Mouse (Mus musculus) limb, embryonic 14.5 days (tissue): ENCODE measurements at regions not wholly inside any gene's neighbourhood (a gene's known extent, or its start where the extent isn't known, plus 50 kb on each side); places are given as distances from the start of the nearest gene placed in this dataset.

Source experiments
- ATAC-seq: fragments of 200-750 bp; cut with Nextera tagmentation; 2 replicates; pipeline ENCODE4 v1.8.0; 2017; ENCODE audit warnings: low read depth, moderate number of reproducible peaks, moderate TSS enrichment; ENCODE audit not compliant: low FRiP score
- DNase-seq: peaks from one replicate; pipeline ENCODE4 v3.0.0-alpha.2; 2015; ENCODE audit warnings: low spot score
- H3K27ac ChIP-seq: fragments of 300-500 bp; sonication (generic); replicated peaks from 2 replicates; pipeline ENCODE4 v1.5.1; 2014; ENCODE audit warnings: low read depth, mild to moderate bottlenecking, low read length, moderate library complexity, mixed read lengths
- H3K27me3 ChIP-seq: fragments of 300-500 bp; sonication (generic); 2 replicates; pipeline ENCODE4 v1.6.1; 2014; ENCODE audit warnings: low read length, mixed read lengths; ENCODE audit not compliant: control insufficient read depth, insufficient read depth
- H3K36me3 ChIP-seq: fragments of 300-500 bp; sonication (generic); 2 replicates; pipeline ENCODE4 v1.6.1; 2014; ENCODE audit warnings: mild to moderate bottlenecking, low read length, moderate library complexity, mixed read lengths; ENCODE audit not compliant: control insufficient read depth, insufficient read depth
- H3K4me1 ChIP-seq: fragments of 300-500 bp; sonication (generic); 2 replicates; pipeline ENCODE4 v1.6.1; 2014; ENCODE audit warnings: antibody characterized with exemption, low read length, mixed read lengths; ENCODE audit not compliant: control insufficient read depth, insufficient read depth
- H3K4me2 ChIP-seq: fragments of 300-500 bp; sonication (generic); replicated peaks from 2 replicates; pipeline ENCODE4 v1.6.1; 2014; ENCODE audit warnings: low read depth, mild to moderate bottlenecking, low read length, moderate library complexity; ENCODE audit not compliant: severe bottlenecking
- H3K4me3 ChIP-seq: fragments of 300-500 bp; sonication (generic); replicated peaks from 2 replicates; pipeline ENCODE4 v1.5.1; 2014; ENCODE audit warnings: low read length
- H3K9ac ChIP-seq: fragments of 300-500 bp; sonication (generic); 2 replicates; pipeline ENCODE4 v1.6.1; 2014; ENCODE audit warnings: mild to moderate bottlenecking, low read depth, low read length, moderate library complexity; ENCODE audit not compliant: severe bottlenecking
- H3K9me3 ChIP-seq: fragments of 300-500 bp; sonication (generic); 2 replicates; pipeline ENCODE4 v1.6.1; 2016; ENCODE audit warnings: low read length; ENCODE audit not compliant: control insufficient read depth
- POLR2A ChIP-seq: fragments of 200-500 bp; IDR thresholded peaks from 2 replicates; pipeline ENCODE4 v1.8.0; 2012; ENCODE audit warnings: inconsistent platforms, mild to moderate bottlenecking, moderate library complexity, borderline replicate concordance; ENCODE audit not compliant: insufficient read depth, insufficient read length; ENCODE audit errors: extremely low read depth
- WGBS: fragments of 180-500 bp; shearing (Covaris S2); extraction: QIAGEN DNeasy Blood & Tissue Kit; methylation state at CpG from one replicate; pipeline ENCODE4 v1.1.7; 2014; 5-methylcytosine and 5-hydroxymethylcytosine counted together

DNA sequence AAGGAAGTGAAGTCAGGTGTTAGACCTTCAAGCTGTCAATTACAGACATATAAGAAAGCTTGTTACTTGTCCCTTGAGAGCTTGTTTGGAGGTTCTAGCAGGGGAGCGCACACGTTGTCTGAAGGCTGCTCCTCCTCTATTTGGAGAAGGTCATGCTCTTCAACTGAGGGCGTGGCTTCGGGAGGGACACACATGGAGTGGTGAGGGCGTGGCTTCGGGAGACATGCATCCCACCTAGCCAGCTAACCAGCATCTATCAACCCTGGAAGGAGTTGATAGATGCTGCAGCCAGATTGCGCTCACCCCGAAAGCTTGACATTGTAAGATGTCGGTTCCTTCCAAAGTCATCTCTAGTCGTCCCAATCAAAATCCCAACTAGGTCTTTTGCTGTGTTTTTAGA is 94.9 kb upstream of the Mylip start:
- no peaks in the 10 kb centered on the region for H3K36me3 ChIP-seq
- DNase-seq (no peak), ATAC-seq (no peak)
- no peaks in the 10 kb centered on the region for H3K9me3 ChIP-seq
- H3K4me1 ChIP-seq, result no peaks in the 10 kb centered on the region
- no peak for TF ChIP-seq POLR2A
- H3K4me2 ChIP-seq, result no peak overlapping the region
- H3K4me3 ChIP-seq, result no peak overlapping the region
- H3K9ac ChIP-seq, result no peak overlapping the region
- no peak overlapping the region for H3K27ac ChIP-seq
- 83% methylated on average over 10 of the region's 10 CpGs for WGBS
- no peaks in the 10 kb centered on the region for H3K27me3 ChIP-seq

DNA sequence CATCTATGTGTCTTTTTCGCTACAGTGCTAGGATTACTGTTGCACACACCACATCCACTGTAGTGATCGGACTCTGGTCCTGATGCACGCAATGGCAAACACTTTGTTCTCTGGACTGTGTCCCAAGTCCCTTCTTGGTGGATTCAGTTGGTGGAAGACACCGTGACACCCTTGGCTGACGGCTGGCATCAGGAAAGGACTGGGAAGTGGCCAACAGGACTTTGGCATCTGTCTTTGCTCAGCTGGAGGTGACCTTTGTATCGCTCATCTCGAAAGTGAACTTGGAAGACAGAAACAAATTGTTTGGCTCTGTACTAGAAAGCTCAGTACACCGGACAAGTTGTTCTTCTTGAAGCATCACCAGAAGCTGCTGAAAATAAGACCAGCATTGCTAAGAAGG is 88.9 kb upstream of the Mylip start:
- 93% methylated on average over 8 of the region's 8 CpGs for WGBS

DNA sequence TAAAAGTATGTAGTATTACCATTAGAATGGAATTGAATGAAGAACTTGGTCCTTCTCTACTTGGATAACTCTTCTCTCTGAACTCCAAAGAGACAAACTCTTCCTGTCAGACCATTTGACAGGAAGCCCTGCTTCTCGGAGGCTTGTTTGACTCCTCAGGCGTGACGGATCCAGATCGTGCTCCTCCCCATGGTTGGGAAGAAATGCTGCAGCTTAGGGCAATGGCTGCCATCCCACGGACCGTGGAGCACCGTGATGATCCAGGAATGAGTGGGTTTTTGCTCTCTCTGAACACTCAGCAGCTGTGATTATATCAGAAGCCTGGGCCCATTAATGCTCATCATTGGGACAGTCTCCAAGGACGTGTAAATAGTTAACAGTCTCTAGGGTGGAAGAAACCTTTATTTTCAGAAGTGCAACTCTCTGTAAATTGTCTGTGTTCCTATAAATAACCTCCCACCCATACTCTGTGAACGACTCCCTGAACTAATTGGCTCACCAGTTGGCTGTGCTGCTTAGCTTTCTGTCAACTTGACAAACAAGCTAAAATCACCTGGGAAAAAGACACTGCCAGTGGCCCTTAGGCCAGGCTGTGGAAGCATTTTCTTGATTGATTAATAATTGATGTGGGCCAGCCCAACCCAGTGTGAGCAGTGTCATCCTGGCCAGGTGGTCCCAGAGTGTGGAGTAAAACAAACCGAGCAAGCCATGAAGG is 88.2 kb upstream of the Mylip start:
- Histone ChIP-seq H3K4me1 (no peaks in the 10 kb centered on the region), H3K27ac (no peak overlapping the region), H3K9ac (no peak overlapping the region), H3K27me3 (no peaks in the 10 kb centered on the region), H3K4me3 (no peak overlapping the region), H3K4me2 (no peak overlapping the region), H3K9me3 (0 out of 2 replicates have a peak, but pooled peaks cover 4% of the 10 kb centered on the region), H3K36me3 (no peaks in the 10 kb centered on the region)
- TF ChIP-seq POLR2A, result no peak
- 84% methylated on average over 10 of the region's 10 CpGs for WGBS
- DNase-seq (no peak), ATAC-seq (no peak)

More for the DNA sequence above, 88.9 kb upstream of the Mylip start:
- no peak overlapping the region for H3K4me2 ChIP-seq
- no peak for TF ChIP-seq POLR2A
- no peak overlapping the region for H3K9ac ChIP-seq
- H3K27me3 ChIP-seq, result no peaks in the 10 kb centered on the region
- H3K4me1 ChIP-seq, result no peaks in the 10 kb centered on the region
- H3K27ac ChIP-seq, result no peak overlapping the region
- ATAC-seq, result no peak
- H3K9me3 ChIP-seq, result 0 out of 2 replicates have a peak, but pooled peaks cover 4% of the 10 kb centered on the region
- no peak for DNase-seq
- H3K36me3 ChIP-seq, result no peaks in the 10 kb centered on the region
- H3K4me3 ChIP-seq, result no peak overlapping the region

DNA sequence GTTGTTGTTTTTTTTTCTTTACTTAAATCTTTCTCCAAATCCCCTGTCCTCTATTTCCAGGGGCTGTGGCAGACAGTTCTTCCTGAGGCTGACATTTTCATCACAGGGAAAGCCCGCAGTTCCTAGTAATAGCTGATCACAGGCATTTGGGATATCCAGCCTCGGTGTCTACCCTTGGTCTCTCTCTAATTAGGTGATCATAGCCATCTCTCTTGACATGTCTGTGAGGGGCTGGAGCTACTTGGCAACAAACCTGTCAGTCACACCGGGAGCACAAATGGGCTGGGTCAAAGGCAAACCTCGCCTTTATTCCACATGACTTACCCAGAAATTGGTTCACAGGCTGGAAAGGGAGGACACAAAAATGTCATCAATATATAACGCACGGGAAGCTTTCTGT is 86.7 kb upstream of the Mylip start:
- no peak for TF ChIP-seq POLR2A
- H3K4me1 ChIP-seq, result no peaks in the 10 kb centered on the region
- no peaks in the 10 kb centered on the region for H3K36me3 ChIP-seq
- no peak overlapping the region for H3K9ac ChIP-seq
- no peaks in the 10 kb centered on the region for H3K27me3 ChIP-seq
- no peak overlapping the region for H3K4me3 ChIP-seq
- ATAC-seq (no peak), DNase-seq (no peak)
- no peak overlapping the region for H3K4me2 ChIP-seq
- WGBS, result 74% methylated on average over 6 of the region's 6 CpGs
- H3K9me3 ChIP-seq, result 0 out of 2 replicates have a peak, but pooled peaks cover 4% of the 10 kb centered on the region
- H3K27ac ChIP-seq, result no peak overlapping the region

DNA sequence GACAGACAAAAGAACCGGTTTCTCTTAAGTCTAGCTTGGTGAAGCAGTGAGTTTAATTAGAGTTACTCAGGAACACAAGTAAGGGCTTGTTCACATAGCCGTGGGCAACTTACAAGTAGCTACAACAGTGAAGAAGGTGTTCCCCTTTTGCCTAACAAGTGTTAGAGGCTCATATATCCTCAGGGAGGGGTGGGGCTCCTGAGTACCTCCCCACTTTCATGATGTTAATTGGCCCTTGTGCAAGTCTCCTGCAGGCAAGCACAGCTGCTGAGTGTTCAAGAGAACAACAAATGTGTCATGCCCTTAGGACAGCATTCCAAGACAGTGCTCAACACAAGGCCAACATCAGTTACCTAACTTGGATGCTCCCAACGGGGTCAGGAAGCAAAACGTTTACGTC is 83.4 kb upstream of the Mylip start:
- H3K9ac ChIP-seq, result no peak overlapping the region
- WGBS, result 45% methylated on average over 5 of the region's 5 CpGs
- TF ChIP-seq POLR2A, result no peak
- H3K4me3 ChIP-seq, result no peak overlapping the region
- H3K9me3 ChIP-seq, result 0 out of 2 replicates have a peak, but pooled peaks cover 4% of the 10 kb centered on the region
- H3K4me2 ChIP-seq, result no peak overlapping the region
- H3K4me1 ChIP-seq, result no peaks in the 10 kb centered on the region
- no peak for ATAC-seq
- H3K27me3 ChIP-seq, result no peaks in the 10 kb centered on the region
- peak; percentile 73 for DNase-seq
- H3K27ac ChIP-seq, result no peak overlapping the region
- H3K36me3 ChIP-seq, result no peaks in the 10 kb centered on the region
